Mouse (Mus musculus): ENCODE measurements around the gene Chad. TPM values are rescaled to one million over a fixed set of nuclear protein-coding genes. Genes with fewer than 3 reads are reported as not detected.

Chad gene
- polyA plus RNA-seq, 1 experiment, result 0.10 TPM

DNA sequence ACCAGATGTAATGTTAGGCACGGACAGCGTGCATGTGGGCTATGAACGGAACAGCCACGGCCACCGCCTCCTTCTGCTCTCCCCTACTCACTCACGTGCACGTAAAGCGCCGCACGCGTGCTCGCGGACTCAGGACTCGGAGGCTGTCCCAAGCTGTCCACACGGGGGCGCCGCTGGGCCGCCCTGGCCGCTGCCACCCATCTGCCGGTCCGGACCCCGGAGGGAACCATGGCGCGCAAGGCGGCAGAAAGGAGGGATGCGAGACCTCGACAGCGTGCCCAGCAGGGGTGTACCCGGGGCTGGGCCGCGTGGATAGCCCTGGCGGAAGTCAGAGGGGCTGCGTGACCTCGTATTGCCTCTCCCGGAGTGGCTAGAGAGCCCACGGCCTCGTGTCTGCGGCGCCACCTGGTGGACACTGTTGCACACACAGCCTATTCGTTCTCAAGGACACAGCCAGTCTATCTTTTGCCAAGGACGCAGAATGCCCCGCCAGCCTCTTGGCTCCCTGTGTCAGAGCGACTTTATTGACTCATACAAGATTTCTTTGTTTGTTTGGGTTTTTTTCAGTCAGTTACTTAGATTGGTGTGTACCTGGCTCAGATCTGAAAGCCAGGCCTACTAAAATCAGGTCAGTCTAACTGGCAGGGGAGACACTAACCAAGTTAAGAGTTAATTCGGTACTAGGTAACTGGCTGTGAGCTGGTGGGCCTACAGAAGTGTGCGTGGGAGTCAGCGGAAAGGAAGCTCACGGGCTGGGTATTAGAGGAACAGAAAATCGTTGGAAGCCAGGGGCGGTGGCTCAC is 15.8 kb upstream of the Chad start, which contains the start of gene Rsad1:
TSS of gene Rsad1 (minus strand) at position 368 of the 803 bp plus-strand sequence.
- TF ChIP-seq MYOD1 (IDR thresholded peaks at IDR 0.05; ENCODE audit: control insufficient read depth in 1 of 3, insufficient read length in 2 of 3, low read depth in 2 of 3) (peak in 1 of 3 experiments; percentile 41), POLR2A (IDR thresholded peaks at IDR 0.05; ENCODE audit: insufficient read length, low read depth) (peak; percentile 60), E2F4 (IDR thresholded peaks at IDR 0.05; ENCODE audit: insufficient read depth) (no peak), MAX (IDR thresholded peaks at IDR 0.05; ENCODE audit: low read depth) (no peak), TCF12 (IDR thresholded peaks at IDR 0.05; ENCODE audit: insufficient read depth, poor library complexity, severe bottlenecking) (no peak), USF1 (IDR thresholded peaks at IDR 0.05; ENCODE audit: low read depth) (no peak), CEBPB (IDR thresholded peaks at IDR 0.05; ENCODE audit: insufficient read depth, poor library complexity, severe bottlenecking) (no peak), TCF3 (IDR thresholded peaks at IDR 0.05; ENCODE audit: insufficient read length, low read depth) (no peak), SRF (IDR thresholded peaks at IDR 0.05; ENCODE audit: control insufficient read depth, insufficient read length, low read depth) (peak; percentile 47), POLR2AphosphoS2 (IDR thresholded peaks at IDR 0.05; ENCODE audit: insufficient read length, low read depth) (peak; percentile 65), REST (IDR thresholded peaks at IDR 0.05; ENCODE audit: insufficient read depth, insufficient read length) (no peak), MYOG (IDR thresholded peaks at IDR 0.05; ENCODE audit: control insufficient read depth in 1 of 3, insufficient read depth in 1 of 3, insufficient read length in 2 of 3, low read depth in 2 of 3) (peak in 1 of 3 experiments; percentile 45)
- Histone ChIP-seq H3K27me3 (ENCODE audit: control insufficient read depth, insufficient read depth, insufficient read length) (no peaks in the 10 kb centered on the region), H3K36me3 (ENCODE audit: control insufficient read depth, insufficient read depth) (no peaks in the 10 kb centered on the region), H3K79me2 (ENCODE audit: control insufficient read depth, insufficient read depth) (no peaks in the 10 kb centered on the region), H3ac (ENCODE audit: control insufficient read depth, insufficient read length) (peak within 1 kb of the TSS; percentile 25), H3K4me3 (peak within 1 kb of the TSS; percentile 68), H3K4me2 (ENCODE audit: low read depth) (peak within 1 kb of the TSS; percentile 99)

DNA sequence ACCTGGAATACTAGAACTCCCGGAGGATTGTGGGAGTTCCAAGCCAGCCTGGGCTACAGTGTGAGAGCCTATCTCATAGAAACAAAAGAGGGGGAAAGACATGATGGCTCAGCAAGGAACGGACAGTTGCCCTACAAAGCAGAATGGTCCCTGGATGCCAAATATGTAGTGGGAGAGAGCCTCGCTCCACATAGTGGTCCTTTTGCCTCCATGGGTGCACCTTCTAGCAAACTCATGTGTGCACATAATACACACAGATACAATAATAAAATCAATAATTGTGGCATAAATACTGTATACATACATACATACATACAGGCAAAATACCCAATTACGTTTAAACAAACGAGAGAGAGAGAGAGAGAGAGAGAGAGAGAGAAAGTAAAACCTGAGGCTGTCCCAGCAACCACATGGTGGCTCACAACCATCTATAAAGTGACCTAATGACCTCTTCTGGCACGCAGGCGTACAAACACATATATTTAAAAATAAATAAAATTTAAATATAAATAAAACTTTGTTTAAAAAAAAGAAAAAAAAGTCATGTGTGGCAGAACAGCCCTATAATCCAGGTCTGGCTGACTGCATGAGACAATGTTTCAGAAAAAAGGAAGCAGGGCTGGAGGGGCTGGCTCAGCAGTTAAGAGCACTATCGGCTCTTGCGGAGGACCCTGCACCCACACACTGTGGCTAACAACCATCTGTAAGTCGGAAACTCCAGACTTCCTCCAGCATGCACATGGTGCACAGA is 15.0 kb upstream of the Chad start:
- Histone ChIP-seq H3K27me3 (ENCODE audit: control insufficient read depth, insufficient read depth, insufficient read length) (no peaks in the 10 kb centered on the region), H3K79me2 (ENCODE audit: control insufficient read depth, insufficient read depth) (no peaks in the 10 kb centered on the region), H3ac (ENCODE audit: control insufficient read depth, insufficient read length) (peak overlapping the region; percentile 25), H3K36me3 (ENCODE audit: control insufficient read depth, insufficient read depth) (no peaks in the 10 kb centered on the region), H3K4me2 (ENCODE audit: low read depth) (peak overlapping the region; percentile 99), H3K4me3 (peak overlapping the region; percentile 68)
- TF ChIP-seq USF1 (IDR thresholded peaks at IDR 0.05; ENCODE audit: low read depth), result no peak
- TF ChIP-seq MYOG (IDR thresholded peaks at IDR 0.05; ENCODE audit: control insufficient read depth in 1 of 3, insufficient read depth in 1 of 3, insufficient read length in 2 of 3, low read depth in 2 of 3), result no peak
- TF ChIP-seq CEBPB (IDR thresholded peaks at IDR 0.05; ENCODE audit: insufficient read depth, poor library complexity, severe bottlenecking), result no peak
- no peak for TF ChIP-seq REST (IDR thresholded peaks at IDR 0.05; ENCODE audit: insufficient read depth, insufficient read length)
- no peak for TF ChIP-seq SRF (IDR thresholded peaks at IDR 0.05; ENCODE audit: control insufficient read depth, insufficient read length, low read depth)
- TF ChIP-seq POLR2AphosphoS2 (IDR thresholded peaks at IDR 0.05; ENCODE audit: insufficient read length, low read depth), result no peak
- no peak for TF ChIP-seq TCF3 (IDR thresholded peaks at IDR 0.05; ENCODE audit: insufficient read length, low read depth)
- no peak for TF ChIP-seq POLR2A (IDR thresholded peaks at IDR 0.05; ENCODE audit: insufficient read length, low read depth)
- TF ChIP-seq MYOD1 (IDR thresholded peaks at IDR 0.05; ENCODE audit: control insufficient read depth in 1 of 3, insufficient read length in 2 of 3, low read depth in 2 of 3), result no peak
- TF ChIP-seq MAX (IDR thresholded peaks at IDR 0.05; ENCODE audit: low read depth), result no peak
- TF ChIP-seq E2F4 (IDR thresholded peaks at IDR 0.05; ENCODE audit: insufficient read depth), result no peak
- no peak for TF ChIP-seq TCF12 (IDR thresholded peaks at IDR 0.05; ENCODE audit: insufficient read depth, poor library complexity, severe bottlenecking)

DNA sequence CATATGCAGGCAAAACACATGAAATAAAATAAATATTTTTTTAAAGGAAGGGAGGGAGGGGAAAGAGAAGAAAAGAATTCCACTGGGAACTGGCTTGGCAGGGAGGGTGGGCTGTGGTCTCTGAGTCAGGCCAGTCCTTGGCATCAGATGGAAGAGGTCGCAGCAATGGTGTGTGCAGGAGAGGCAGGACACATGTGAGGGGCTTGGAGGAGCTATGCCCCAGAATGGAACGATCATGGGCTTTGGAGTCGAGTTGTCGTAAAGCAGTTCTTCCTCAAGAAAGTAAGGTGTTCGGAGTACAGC is 14.5 kb upstream of the Chad start:
- Histone ChIP-seq H3K4me2 (ENCODE audit: low read depth) (no peak overlapping the region), H3K79me2 (ENCODE audit: control insufficient read depth, insufficient read depth) (no peaks in the 10 kb centered on the region), H3K4me3 (no peak overlapping the region), H3K36me3 (ENCODE audit: control insufficient read depth, insufficient read depth) (no peaks in the 10 kb centered on the region), H3ac (ENCODE audit: control insufficient read depth, insufficient read length) (no peak overlapping the region), H3K27me3 (ENCODE audit: control insufficient read depth, insufficient read depth, insufficient read length) (no peaks in the 10 kb centered on the region)
- TF ChIP-seq MAX (IDR thresholded peaks at IDR 0.05; ENCODE audit: low read depth), result no peak
- no peak for TF ChIP-seq REST (IDR thresholded peaks at IDR 0.05; ENCODE audit: insufficient read depth, insufficient read length)
- no peak for TF ChIP-seq TCF12 (IDR thresholded peaks at IDR 0.05; ENCODE audit: insufficient read depth, poor library complexity, severe bottlenecking)
- no peak for TF ChIP-seq MYOG (IDR thresholded peaks at IDR 0.05; ENCODE audit: control insufficient read depth in 1 of 3, insufficient read depth in 1 of 3, insufficient read length in 2 of 3, low read depth in 2 of 3)
- no peak for TF ChIP-seq USF1 (IDR thresholded peaks at IDR 0.05; ENCODE audit: low read depth)
- no peak for TF ChIP-seq TCF3 (IDR thresholded peaks at IDR 0.05; ENCODE audit: insufficient read length, low read depth)
- no peak for TF ChIP-seq MYOD1 (IDR thresholded peaks at IDR 0.05; ENCODE audit: control insufficient read depth in 1 of 3, insufficient read length in 2 of 3, low read depth in 2 of 3)
- TF ChIP-seq CEBPB (IDR thresholded peaks at IDR 0.05; ENCODE audit: insufficient read depth, poor library complexity, severe bottlenecking), result no peak
- no peak for TF ChIP-seq POLR2A (IDR thresholded peaks at IDR 0.05; ENCODE audit: insufficient read length, low read depth)
- TF ChIP-seq POLR2AphosphoS2 (IDR thresholded peaks at IDR 0.05; ENCODE audit: insufficient read length, low read depth), result no peak
- no peak for TF ChIP-seq SRF (IDR thresholded peaks at IDR 0.05; ENCODE audit: control insufficient read depth, insufficient read length, low read depth)
- no peak for TF ChIP-seq E2F4 (IDR thresholded peaks at IDR 0.05; ENCODE audit: insufficient read depth)

DNA sequence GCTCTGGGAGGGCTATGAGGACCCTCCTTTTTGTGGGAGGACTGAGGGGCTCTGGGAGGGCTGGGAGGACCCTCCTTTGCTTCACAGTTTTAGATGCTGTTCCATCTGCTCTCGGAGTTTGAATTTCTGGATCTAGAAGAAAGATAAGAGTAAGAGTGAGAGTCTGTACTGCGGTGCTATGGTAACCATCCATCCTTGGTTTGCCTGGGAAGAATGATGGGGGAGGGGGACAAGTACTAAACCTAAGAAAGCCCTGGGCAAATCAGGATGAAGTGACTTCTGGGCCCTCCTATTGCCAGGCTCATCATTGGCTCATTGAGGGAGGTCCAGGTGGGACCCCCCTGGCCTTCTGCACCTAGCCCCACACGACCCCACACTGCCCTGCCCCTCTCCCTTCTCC is 6.6 kb upstream of the Chad start:
- no peaks in the 10 kb centered on the region for H3K79me2 ChIP-seq (ENCODE audit: control insufficient read depth, insufficient read depth)
- no peak overlapping the region for H3ac ChIP-seq (ENCODE audit: control insufficient read depth, insufficient read length)
- no peak overlapping the region for H3K4me2 ChIP-seq (ENCODE audit: low read depth)
- no peak overlapping the region for H3K4me3 ChIP-seq
- no peaks in the 10 kb centered on the region for H3K36me3 ChIP-seq (ENCODE audit: control insufficient read depth, insufficient read depth)
- no peaks in the 10 kb centered on the region for H3K27me3 ChIP-seq (ENCODE audit: control insufficient read depth, insufficient read depth, insufficient read length)
- TF ChIP-seq REST (IDR thresholded peaks at IDR 0.05; ENCODE audit: insufficient read depth, insufficient read length) (no peak), CEBPB (IDR thresholded peaks at IDR 0.05; ENCODE audit: insufficient read depth, poor library complexity, severe bottlenecking) (no peak), POLR2AphosphoS2 (IDR thresholded peaks at IDR 0.05; ENCODE audit: insufficient read length, low read depth) (no peak), POLR2A (IDR thresholded peaks at IDR 0.05; ENCODE audit: insufficient read length, low read depth) (no peak), MAX (IDR thresholded peaks at IDR 0.05; ENCODE audit: low read depth) (no peak), USF1 (IDR thresholded peaks at IDR 0.05; ENCODE audit: low read depth) (no peak), MYOG (IDR thresholded peaks at IDR 0.05; ENCODE audit: control insufficient read depth in 1 of 3, insufficient read depth in 1 of 3, insufficient read length in 2 of 3, low read depth in 2 of 3) (no peak), MYOD1 (IDR thresholded peaks at IDR 0.05; ENCODE audit: control insufficient read depth in 1 of 3, insufficient read length in 2 of 3, low read depth in 2 of 3) (no peak), E2F4 (IDR thresholded peaks at IDR 0.05; ENCODE audit: insufficient read depth) (no peak), TCF12 (IDR thresholded peaks at IDR 0.05; ENCODE audit: insufficient read depth, poor library complexity, severe bottlenecking) (no peak), TCF3 (IDR thresholded peaks at IDR 0.05; ENCODE audit: insufficient read length, low read depth) (no peak), SRF (IDR thresholded peaks at IDR 0.05; ENCODE audit: control insufficient read depth, insufficient read length, low read depth) (no peak)

Data from myocyte (in vitro differentiated cells).